Mouse (Mus musculus) erythroblast, adult 5-6 weeks (primary cell): ENCODE results near the gene Wdfy3. TPM values are rescaled to one million over a fixed set of nuclear protein-coding genes. Genes with fewer than 3 reads are reported as not detected.

Experiments
- ATAC-seq: replicated peaks from 2 replicates; pipeline ENCODE4 v1.8.0; 2016; ENCODE audit warnings: moderate number of reproducible peaks, mild to moderate bottlenecking, moderate TSS enrichment, inconsistent platforms; ENCODE audit not compliant: poor library complexity, low FRiP score, severe bottlenecking
- total RNA-seq, 2 experiments: library from RNA; stranded (forward) in 1 of 2; stranded (reverse) in 1 of 2; fragments of 150-400 nt in 1 of 2; fragments of 200-764, 138-1000 nt in 1 of 2; gene quantifications; 2 replicates each; pipeline versions ENCODE4 v1.2.3 to v1.2.4; 2015 to 2017; ENCODE audit warnings: low replicate concordance in 2 of 2

The Wdfy3 gene
- total RNA-seq, 2 experiments from 2014 or later = 5.4 to 7.4 TPM

DNA sequence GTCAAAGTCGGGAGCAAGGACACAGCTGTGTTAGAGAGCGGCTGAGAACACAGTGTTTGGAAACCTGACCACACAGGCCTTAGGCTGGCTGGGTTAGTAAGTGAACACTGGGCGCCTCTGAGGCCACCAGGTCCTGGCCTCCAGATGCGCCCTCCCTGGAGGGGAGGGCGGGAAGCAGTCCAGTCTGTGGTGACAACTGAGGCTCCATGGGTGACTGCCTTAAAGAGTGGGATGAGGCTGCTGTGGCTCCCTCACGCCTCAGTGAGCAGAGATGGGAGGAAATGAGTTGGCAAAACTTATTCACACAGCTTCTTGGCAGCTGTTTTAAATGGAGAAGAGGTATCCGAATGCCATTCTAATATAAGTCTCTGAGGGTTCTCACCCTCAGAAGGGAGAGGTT lies 252.9 kb downstream of the Wdfy3 start:
- ATAC-seq = no peak

DNA sequence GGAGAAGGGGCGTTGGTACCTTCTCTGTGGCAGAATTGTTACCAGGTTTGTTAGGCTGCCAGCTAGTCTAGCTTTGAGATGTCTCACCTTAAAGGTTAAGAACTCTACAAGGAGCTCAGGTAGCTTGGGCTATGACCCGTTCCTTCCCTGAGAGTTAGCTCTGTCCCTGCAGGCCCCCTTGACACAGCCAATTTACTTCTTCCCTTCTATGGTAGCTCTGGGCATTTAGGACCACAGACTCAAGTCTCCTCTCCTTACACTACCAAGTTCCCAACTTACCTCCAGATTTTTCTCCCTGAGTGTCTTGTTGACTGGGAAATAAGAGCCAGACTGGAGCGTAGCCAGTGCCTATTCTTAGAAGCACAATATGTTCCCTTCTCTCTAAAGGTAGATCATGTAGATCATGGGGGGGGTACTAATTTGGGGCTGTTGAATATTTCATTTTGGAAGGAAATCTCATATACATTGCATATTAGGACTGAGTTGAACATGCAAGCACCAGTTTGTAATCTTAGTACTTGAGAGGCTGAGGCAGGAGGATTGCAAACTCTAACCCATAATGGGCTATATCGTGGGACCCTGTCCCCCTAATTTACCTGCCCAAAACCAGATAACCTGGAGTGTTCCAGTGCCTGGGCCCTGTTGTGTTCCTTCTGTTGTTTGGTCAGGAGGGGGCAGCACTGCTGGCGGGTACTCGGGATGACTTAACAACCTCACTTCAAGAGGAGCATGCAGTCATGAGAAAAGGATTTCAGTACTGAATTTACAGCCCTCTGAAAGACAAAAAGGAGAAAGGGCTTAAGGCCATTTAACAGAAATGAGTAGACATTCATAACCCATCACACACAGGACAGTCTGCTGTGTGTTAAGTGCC lies 258.2 kb downstream of the Wdfy3 start:
- ATAC-seq = no peak

DNA sequence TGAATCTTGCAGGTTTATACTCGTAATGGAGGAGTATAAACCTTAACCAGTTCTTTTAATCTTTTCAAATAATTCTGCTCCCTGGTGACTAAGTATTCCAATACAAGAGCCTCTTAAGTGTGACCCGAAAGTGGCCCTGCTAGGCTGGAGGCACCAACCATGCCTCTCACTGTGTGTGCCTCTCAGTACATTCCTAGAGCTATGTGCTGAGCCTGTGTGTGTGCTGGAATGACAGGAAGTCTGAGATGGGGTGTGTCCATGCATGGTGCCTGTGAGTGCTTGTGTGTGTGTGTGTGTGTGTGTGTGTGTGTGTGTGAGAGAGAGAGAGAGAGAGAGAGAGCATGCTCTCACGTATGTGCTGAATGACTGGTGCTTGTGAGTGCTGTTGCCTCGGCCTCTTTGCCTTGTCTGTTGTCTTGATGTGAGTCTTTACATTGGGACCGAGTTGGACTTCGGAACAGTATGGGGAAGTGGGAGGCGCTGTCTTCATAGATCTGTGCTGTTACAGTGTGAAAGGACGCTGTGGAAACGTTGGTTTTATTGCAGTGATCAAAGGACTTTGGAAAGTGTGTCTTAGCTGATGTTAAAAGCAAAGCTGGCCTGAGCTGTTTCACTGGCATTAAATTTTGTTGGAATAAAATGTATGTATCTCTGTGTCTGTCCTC lies 267.2 kb downstream of the Wdfy3 start:
- no peak for ATAC-seq

DNA sequence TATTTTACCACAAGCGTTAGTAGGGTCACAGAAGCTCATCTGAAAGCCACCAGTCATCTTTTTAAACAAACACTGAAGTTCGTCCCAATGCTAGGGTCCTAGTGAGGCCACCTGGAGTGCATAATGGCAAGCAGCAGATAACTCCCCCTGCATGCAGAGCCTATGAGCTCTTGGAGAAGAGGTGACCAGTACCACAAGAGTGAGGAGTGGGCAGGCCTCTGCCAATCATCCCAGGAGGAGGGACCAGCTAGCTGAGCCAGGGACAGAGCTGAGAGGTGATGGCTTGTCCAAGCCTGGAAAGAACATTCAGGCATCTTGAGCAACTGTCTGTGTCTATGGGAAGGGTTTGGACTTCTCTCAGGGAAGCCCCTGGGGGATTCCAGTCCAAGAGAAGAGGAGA lies 267.8 kb downstream of the Wdfy3 start:
- no peak for ATAC-seq

DNA sequence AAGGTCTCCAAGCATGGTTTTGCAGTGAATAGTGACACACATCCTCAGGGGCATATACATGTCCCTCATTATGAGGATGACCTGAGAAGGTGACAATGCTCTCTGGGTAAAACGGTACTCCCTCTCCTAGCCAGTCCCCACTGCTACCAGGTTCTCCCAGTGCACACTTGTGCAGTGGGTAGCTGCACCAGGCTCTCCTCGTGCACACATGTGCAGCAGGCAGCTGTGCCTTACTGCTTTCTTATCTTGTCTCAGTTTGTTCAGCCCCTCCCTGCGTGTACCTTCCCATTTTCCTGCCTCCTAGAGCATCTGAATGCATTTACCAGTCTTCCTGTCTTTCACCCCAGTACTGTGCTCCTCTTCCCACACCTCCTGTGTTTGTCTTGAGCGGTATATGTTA lies 277.1 kb downstream of the Wdfy3 start:
- no peak for ATAC-seq

DNA sequence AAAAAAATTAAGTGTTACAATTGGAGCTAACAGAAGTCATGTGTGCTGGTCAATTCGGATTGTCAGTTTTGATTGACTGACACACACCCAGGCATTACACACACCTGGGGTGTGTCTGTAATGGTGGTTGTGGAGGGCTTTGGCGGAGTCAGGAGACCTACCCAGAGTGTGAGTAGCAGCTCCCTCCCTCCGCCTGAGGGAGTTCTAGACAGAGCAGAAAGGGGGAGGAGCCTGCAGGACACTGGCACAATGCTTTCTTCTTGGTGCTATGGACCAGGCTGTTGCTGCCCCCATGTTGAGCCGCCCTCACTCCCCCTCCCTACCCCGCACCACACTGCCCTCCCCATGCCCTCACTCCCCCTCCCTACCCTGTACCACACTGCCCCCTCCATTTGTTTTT lies 279.2 kb downstream of the Wdfy3 start:
- ATAC-seq = no peak

DNA sequence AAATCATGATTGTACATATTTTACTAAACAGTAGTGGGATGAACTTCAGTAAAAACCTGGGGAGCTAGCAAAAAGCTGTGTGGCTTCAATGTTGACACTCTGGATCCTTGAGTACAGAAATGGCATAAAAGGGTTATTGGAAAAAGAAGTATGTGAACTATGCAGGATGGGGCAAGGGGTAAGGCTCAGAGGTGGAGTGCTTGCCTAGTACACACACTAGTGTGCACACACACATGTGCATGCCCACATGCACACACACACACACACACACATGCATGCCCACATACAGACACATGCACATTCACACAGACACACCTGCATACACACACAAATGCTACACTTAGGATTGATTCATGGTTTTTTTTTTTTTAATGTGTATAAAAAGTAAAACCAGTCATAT lies 280.0 kb downstream of the Wdfy3 start:
- ATAC-seq = no peak

DNA sequence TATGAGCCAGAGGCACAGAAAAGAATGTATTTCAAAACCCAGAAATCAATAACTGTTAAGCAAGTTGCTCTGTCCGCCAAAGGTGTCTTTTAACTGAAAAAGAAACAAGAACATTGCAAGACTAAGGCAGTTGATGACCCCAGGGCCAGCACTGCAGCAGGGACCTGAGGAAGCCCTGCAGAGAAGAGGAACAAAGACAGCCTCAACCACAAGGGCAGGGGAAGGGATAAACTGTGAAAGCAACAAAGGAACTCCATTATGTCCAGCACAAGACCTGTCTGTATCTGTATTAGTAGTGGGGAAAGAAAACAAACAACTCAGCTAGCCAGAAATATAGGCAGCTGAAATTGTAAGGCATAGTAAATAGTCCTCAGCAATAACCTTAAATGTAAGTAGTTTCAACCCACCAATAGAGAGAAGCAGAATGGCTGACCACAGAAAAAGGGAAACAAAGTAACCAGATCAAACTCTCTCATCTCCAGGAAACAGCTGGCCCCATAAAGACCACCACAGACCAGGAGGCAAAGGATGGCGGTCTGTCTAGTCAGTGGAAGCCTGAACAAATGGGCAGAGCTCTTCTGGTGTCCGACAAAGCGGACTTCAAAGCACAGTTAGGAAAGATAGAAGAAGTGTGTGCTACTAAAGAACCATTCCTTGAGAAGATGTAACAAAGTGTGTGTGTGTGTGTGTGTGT lies 283.7 kb downstream of the Wdfy3 start:
- ATAC-seq = no peak

DNA sequence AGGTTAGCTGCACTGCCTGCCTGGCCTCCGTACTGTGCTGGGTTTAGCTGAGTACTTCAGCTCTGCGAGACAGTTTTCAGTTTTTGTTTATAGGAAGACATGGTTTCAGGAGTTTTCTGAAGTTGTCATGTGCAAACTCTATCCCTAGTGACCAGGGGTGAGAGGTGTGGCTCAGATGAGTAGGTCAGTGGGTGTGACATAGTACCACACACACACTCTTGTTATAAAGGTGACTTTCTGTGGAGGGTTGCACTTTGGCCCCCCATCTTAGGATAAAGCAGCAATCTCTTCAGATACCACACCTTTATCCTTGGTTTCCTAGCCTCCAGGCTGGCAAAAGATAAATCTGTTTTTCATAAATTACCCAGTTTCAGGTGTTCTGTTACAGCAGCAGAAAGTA lies 284.9 kb downstream of the Wdfy3 start:
- ATAC-seq = no peak

DNA sequence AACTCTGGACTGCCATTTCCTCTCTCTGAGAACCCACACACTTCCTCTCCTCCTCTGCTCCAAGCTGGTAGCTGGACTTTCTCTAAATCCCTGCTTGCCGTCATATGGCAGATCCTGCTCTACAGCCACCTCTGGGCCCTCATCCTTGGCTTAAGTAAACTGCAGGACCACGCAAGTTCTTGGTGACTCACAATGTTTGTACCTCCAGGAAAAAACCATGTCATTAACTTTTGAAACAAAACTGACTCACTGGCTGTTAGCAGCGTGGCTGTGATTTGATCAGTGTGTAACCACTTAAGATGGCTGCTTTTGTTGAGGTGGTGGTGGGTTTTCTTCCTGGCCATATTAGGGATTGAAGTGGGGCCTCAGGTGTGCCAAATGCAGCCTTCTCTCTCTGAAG lies 285.4 kb downstream of the Wdfy3 start:
- ATAC-seq = no peak
